Mouse (Mus musculus): ENCODE results near the gene Pdlim1.

DNA sequence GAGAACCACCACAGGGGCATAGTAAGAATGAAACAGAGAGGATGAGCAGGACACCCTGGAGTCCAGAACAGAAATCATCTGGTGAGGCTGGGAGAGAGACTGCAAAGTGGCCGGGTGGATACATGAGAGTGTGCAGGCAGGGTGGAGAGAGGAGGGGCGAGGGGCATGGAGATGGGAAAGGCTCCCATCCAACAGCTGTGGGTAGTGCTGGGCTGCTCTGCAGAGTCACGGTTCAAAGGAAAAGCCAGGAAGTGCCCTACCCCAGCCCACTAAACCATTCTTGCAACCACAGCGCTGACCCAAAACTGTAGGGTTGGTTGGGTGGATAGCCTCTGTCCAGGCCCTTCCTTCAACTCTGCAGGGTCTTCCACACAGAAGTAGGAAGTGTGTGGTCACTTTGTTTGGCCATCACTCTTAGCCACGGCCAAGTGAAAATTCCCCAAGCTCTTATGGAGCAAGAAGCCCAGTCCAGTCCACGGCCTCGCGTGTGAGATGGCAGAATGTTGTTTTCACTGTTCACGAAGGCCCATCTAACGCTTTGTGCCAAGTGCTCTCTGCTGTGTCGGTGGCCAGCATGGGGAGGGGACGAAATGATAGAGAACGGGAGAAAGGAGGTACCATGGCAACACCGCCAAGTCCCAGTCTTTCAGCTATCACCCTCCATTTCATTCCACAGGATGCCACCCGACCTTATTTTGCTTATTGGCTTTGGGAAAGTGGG, 38.9 kb upstream of the Pdlim1 start:
- TF ChIP-seq CTCF (IDR thresholded peaks at IDR 0.05; ENCODE audit: extremely low read depth, insufficient read depth, low read length) (no peak), POLR2A (IDR thresholded peaks at IDR 0.05; ENCODE audit: extremely low read depth, insufficient read depth, low read length) (no peak)
